Mouse (Mus musculus): ENCODE data around the gene Lrba.

DNA sequence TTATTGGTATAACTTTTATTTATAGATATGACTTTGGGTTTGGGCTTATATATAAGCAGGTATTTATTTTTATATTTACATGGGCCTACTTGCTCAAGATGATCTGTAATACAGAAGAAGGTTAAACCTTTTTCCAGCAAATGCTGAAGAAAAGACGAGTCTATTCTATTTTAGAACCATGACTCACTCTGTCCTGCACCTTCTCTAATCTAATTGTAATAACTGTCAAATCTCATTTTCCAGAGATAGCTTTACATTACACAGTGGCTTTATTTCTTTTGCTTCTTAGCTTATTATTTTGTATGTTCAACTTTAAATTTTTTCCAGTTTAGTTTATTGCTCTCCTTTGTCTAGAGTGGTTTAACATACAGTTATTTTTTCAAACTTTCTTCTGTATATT lies 464.0 kb downstream of the Lrba start:
- TF ChIP-seq POLR2A (IDR thresholded peaks at IDR 0.05; ENCODE audit: insufficient read length, low read depth) (no peak), MYOD1 (IDR thresholded peaks at IDR 0.05; ENCODE audit: control insufficient read depth in 1 of 3, insufficient read length in 2 of 3, low read depth in 2 of 3) (no peak), MYOG (IDR thresholded peaks at IDR 0.05; ENCODE audit: control insufficient read depth in 1 of 3, insufficient read depth in 1 of 3, insufficient read length in 2 of 3, low read depth in 2 of 3) (no peak), TCF12 (IDR thresholded peaks at IDR 0.05; ENCODE audit: insufficient read depth, poor library complexity, severe bottlenecking) (no peak), USF1 (IDR thresholded peaks at IDR 0.05; ENCODE audit: low read depth) (no peak), TCF3 (IDR thresholded peaks at IDR 0.05; ENCODE audit: insufficient read length, low read depth) (no peak), E2F4 (IDR thresholded peaks at IDR 0.05; ENCODE audit: insufficient read depth) (no peak), CEBPB (IDR thresholded peaks at IDR 0.05; ENCODE audit: insufficient read depth, poor library complexity, severe bottlenecking) (no peak), REST (IDR thresholded peaks at IDR 0.05; ENCODE audit: insufficient read depth, insufficient read length) (no peak), MAX (IDR thresholded peaks at IDR 0.05; ENCODE audit: low read depth) (no peak), SRF (IDR thresholded peaks at IDR 0.05; ENCODE audit: control insufficient read depth, insufficient read length, low read depth) (no peak)
